Mouse (Mus musculus): ENCODE measurements around the gene Crebrf. TPM values are rescaled to one million over a fixed set of nuclear protein-coding genes. Genes with fewer than 3 reads are reported as not detected.
A peak's percentile ranks its signal among the peaks of the same experiment; 100 is the strongest.

Gene Crebrf
- polyA plus RNA-seq, 1 experiment from 2014 or later: 9.7 TPM

DNA sequence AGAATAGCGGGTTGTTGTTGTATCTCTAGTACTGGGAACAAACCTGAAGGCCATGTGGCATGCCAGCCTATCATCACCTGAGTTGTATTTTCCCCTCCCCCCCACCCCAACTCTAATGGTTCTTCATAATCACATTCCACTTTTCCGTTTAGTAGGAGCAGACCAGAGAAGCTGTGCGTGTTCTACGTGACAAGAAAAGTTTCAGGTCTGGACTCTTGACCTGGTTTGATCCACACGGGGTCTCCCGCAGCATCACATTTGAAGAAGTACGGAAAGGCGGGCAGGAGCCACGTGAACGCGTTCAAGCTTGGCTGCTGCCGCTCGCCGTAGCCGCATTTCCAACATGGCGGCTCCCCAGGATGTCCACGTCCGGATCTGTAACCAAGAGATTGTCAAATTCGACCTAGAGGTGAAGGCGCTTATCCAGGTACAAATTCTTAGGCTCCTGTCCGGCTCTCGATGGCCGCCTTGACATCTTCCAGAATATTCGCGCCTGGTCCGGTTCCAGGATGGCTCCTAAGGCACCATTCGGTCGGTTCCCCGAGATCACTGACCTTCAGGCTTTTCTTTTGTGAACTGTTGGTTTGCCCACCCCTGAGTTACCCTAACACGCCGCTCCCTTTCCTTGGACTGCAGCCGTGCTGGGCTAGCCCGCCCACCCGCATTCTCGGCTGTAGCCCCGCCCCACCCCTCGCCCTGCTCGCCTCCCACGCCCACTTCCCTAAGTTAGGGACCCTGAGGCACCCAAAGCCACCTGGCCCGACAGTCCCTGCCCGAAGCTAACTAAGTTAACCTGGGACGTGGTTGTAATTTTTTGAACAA lies 65.5 kb downstream of the Crebrf start, which contains the start of gene Bnip1:
TSS of gene Bnip1 (plus strand) at position 317 of the 822 bp plus-strand sequence.
- ATAC-seq: peak; percentile 85
- Histone ChIP-seq H3K4me3 (ENCODE audit: low read depth, low read length) (peak within 1 kb of the TSS; percentile 81), H3K27me3 (ENCODE audit: control insufficient read depth, insufficient read depth, low read depth, low read length) (no peaks in the 10 kb centered on the region), H3K9ac (ENCODE audit: low read depth, low read length) (peak within 1 kb of the TSS; percentile 80), H3K4me1 (ENCODE audit: control insufficient read depth, insufficient read depth, low read length) (peaks cover 10% of the 10 kb centered on the region), H3K9me3 (replicated peaks; ENCODE audit: control insufficient read depth, low read length, poor library complexity, severe bottlenecking) (no peaks in the 10 kb centered on the region), H3K27ac (ENCODE audit: low read length) (peak within 1 kb of the TSS; percentile 80), H3K4me2 (ENCODE audit: low read length) (peak within 1 kb of the TSS; percentile 92), H3K36me3 (ENCODE audit: control insufficient read depth, insufficient read depth, low read length) (peaks cover 14% of the 10 kb centered on the region; the same call in 1 of the 2 replicates)
- under 1% methylated on average over 42 of the region's 42 CpGs for WGBS

DNA sequence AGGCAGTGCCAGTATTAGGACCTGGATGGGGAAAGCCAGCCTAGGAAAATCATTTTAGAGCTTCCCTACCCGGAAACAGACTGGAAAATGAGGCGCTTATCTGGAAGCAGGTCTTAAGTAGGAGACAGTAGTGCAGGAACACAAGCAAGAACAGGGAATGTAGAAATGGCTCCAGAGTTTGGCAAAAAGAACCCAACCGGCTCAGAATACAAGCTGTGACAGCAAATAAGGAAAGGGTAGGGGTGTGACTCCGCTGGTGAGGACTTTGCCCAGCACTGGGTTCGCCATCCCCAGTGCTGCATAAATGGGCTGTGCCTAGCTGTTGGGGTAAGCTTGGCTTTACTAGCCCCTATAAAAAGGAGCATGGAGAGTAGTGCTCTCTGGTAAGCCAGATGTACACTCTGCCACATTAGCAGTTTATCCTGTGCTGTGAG lies 66.2 kb downstream of the Crebrf start:
- Histone ChIP-seq H3K9me3 (replicated peaks; ENCODE audit: control insufficient read depth, low read length, poor library complexity, severe bottlenecking) (no peaks in the 10 kb centered on the region), H3K27me3 (ENCODE audit: control insufficient read depth, insufficient read depth, low read depth, low read length) (no peaks in the 10 kb centered on the region), H3K4me2 (ENCODE audit: low read length) (peak overlapping the region; percentile 92), H3K36me3 (ENCODE audit: control insufficient read depth, insufficient read depth, low read length) (peaks cover 15% of the 10 kb centered on the region; the same call in 1 of the 2 replicates), H3K4me3 (ENCODE audit: low read depth, low read length) (peak overlapping the region; percentile 81), H3K9ac (ENCODE audit: low read depth, low read length) (peak overlapping the region; percentile 80), H3K27ac (ENCODE audit: low read length) (peak overlapping the region; percentile 80; the same call in 1 of the 2 replicates), H3K4me1 (ENCODE audit: control insufficient read depth, insufficient read depth, low read length) (peaks cover 10% of the 10 kb centered on the region)
- whole genome bisulfite sequencing: 26% methylated on average over 5 of the region's 5 CpGs
- no peak for ATAC-seq

- Histone ChIP-seq H3K9me3 (replicated peaks; ENCODE audit: control insufficient read depth, low read length, poor library complexity, severe bottlenecking) (no peaks in the 10 kb centered on the region), H3K36me3 (ENCODE audit: control insufficient read depth, insufficient read depth, low read length) (peaks cover 27% of the 10 kb centered on the region), H3K4me2 (ENCODE audit: low read length) (no peak overlapping the region), H3K27me3 (ENCODE audit: control insufficient read depth, insufficient read depth, low read depth, low read length) (no peaks in the 10 kb centered on the region), H3K27ac (ENCODE audit: low read length) (no peak overlapping the region), H3K4me3 (ENCODE audit: low read depth, low read length) (no peak overlapping the region), H3K9ac (ENCODE audit: low read depth, low read length) (no peak overlapping the region), H3K4me1 (ENCODE audit: control insufficient read depth, insufficient read depth, low read length) (peaks cover 10% of the 10 kb centered on the region)
- 95% methylated on average over 8 of the region's 8 CpGs for WGBS
- ATAC-seq: no peak
Measured at GRCm38 (mm10) chr17:26784525-26784924, 69.1 kb downstream of the Crebrf start.

GRCm38 (mm10) chr17:26786586-26786985 lies 71.1 kb downstream of the Crebrf start:
- Histone ChIP-seq H3K27me3 (ENCODE audit: control insufficient read depth, insufficient read depth, low read depth, low read length) (no peaks in the 10 kb centered on the region), H3K36me3 (ENCODE audit: control insufficient read depth, insufficient read depth, low read length) (peaks cover 41% of the 10 kb centered on the region), H3K4me2 (ENCODE audit: low read length) (no peak overlapping the region), H3K9me3 (replicated peaks; ENCODE audit: control insufficient read depth, low read length, poor library complexity, severe bottlenecking) (no peaks in the 10 kb centered on the region), H3K4me3 (ENCODE audit: low read depth, low read length) (no peak overlapping the region), H3K4me1 (ENCODE audit: control insufficient read depth, insufficient read depth, low read length) (peaks cover 6% of the 10 kb centered on the region), H3K27ac (ENCODE audit: low read length) (no peak overlapping the region), H3K9ac (ENCODE audit: low read depth, low read length) (no peak overlapping the region)
- 92% methylated on average over 7 of the region's 7 CpGs for WGBS
- ATAC-seq: no peak

GRCm38 (mm10) chr17:26788986-26789385 lies 73.5 kb downstream of the Crebrf start:
- Histone ChIP-seq H3K4me2 (ENCODE audit: low read length) (no peak overlapping the region), H3K27me3 (ENCODE audit: control insufficient read depth, insufficient read depth, low read depth, low read length) (no peaks in the 10 kb centered on the region), H3K4me1 (ENCODE audit: control insufficient read depth, insufficient read depth, low read length) (no peaks in the 10 kb centered on the region), H3K9ac (ENCODE audit: low read depth, low read length) (no peak overlapping the region), H3K4me3 (ENCODE audit: low read depth, low read length) (no peak overlapping the region), H3K27ac (ENCODE audit: low read length) (no peak overlapping the region), H3K36me3 (ENCODE audit: control insufficient read depth, insufficient read depth, low read length) (peaks cover 42% of the 10 kb centered on the region), H3K9me3 (replicated peaks; ENCODE audit: control insufficient read depth, low read length, poor library complexity, severe bottlenecking) (no peaks in the 10 kb centered on the region)
- 96% methylated on average over 8 of the region's 8 CpGs for WGBS
- no peak for ATAC-seq

DNA sequence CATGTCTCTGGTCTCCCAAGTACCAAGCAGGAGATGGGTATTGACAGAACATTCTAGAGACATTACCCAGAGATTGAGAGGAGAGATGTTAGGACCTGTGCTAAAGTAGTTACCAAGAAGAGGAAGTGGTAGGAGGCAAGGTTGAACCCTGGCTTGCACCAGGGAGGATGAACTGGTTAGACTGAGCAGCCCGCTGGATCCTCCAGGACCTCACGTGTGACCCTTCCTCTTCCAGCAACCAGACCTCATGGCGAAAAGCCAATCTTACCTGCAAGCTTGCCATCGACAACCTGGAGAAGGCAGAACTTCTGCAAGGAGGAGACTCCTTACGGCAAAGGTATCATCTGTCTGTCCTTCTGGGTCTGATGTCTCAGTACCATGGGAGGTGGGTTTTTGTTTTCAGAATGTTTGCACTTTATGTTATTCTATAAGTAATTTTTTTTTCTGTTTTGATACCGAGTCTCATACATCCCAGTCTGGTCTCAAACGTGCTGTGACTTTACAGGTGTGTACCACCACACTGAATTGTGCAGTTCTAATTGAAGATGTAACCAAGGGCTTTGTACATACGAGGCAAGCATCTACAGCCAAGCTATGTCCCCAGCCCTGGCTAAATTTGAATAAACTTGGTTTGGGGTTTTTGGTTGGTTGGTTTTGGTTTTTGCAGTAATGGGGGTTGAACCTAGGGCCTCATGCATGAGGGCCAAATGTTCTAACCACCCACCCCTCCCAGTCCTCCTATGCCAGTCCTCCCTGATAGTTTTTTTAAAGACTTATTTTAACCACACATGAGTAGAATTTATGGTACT lies 74.2 kb downstream of the Crebrf start:
- Histone ChIP-seq H3K4me3 (ENCODE audit: low read depth, low read length) (no peak overlapping the region), H3K27me3 (ENCODE audit: control insufficient read depth, insufficient read depth, low read depth, low read length) (no peaks in the 10 kb centered on the region), H3K9me3 (replicated peaks; ENCODE audit: control insufficient read depth, low read length, poor library complexity, severe bottlenecking) (no peaks in the 10 kb centered on the region), H3K36me3 (ENCODE audit: control insufficient read depth, insufficient read depth, low read length) (peaks cover 37% of the 10 kb centered on the region), H3K4me2 (ENCODE audit: low read length) (no peak overlapping the region), H3K27ac (ENCODE audit: low read length) (no peak overlapping the region), H3K9ac (ENCODE audit: low read depth, low read length) (no peak overlapping the region), H3K4me1 (ENCODE audit: control insufficient read depth, insufficient read depth, low read length) (no peaks in the 10 kb centered on the region)
- ATAC-seq: no peak
- WGBS: 94% methylated on average over 8 of the region's 8 CpGs

GRCm38 (mm10) chr17:26790269-26791214 lies 75.1 kb downstream of the Crebrf start:
- Histone ChIP-seq H3K4me3 (ENCODE audit: low read depth, low read length) (no peak overlapping the region), H3K4me2 (ENCODE audit: low read length) (no peak overlapping the region), H3K9me3 (replicated peaks; ENCODE audit: control insufficient read depth, low read length, poor library complexity, severe bottlenecking) (no peaks in the 10 kb centered on the region), H3K36me3 (ENCODE audit: control insufficient read depth, insufficient read depth, low read length) (peaks cover 33% of the 10 kb centered on the region), H3K9ac (ENCODE audit: low read depth, low read length) (no peak overlapping the region), H3K27me3 (ENCODE audit: control insufficient read depth, insufficient read depth, low read depth, low read length) (no peaks in the 10 kb centered on the region), H3K27ac (ENCODE audit: low read length) (no peak overlapping the region), H3K4me1 (ENCODE audit: control insufficient read depth, insufficient read depth, low read length) (no peaks in the 10 kb centered on the region)
- no peak for ATAC-seq
- 89% methylated on average over 11 of the region's 11 CpGs for WGBS

DNA sequence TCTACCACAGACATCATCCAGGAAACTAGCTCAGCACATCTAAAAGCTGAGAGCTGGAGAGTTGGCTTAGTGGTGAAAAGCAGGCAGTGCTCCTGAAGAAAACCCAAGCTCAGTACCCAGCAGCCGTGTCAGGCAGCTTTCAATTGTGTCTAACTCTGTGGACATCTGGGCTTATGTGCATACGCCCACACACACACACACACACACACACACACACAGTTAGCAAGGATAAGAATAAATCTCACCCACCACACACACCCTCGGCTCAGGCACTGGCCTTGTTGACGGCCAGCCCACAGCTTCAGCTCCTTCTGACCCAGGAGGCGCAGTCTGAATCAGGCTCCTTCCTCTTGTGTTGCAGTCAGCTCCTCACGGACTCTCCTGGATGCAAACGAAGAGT lies 76.1 kb downstream of the Crebrf start:
- Histone ChIP-seq H3K27ac (ENCODE audit: low read length) (no peak overlapping the region), H3K4me1 (ENCODE audit: control insufficient read depth, insufficient read depth, low read length) (no peaks in the 10 kb centered on the region), H3K4me3 (ENCODE audit: low read depth, low read length) (no peak overlapping the region), H3K9me3 (replicated peaks; ENCODE audit: control insufficient read depth, low read length, poor library complexity, severe bottlenecking) (no peaks in the 10 kb centered on the region), H3K27me3 (ENCODE audit: control insufficient read depth, insufficient read depth, low read depth, low read length) (no peaks in the 10 kb centered on the region), H3K4me2 (ENCODE audit: low read length) (no peak overlapping the region), H3K9ac (ENCODE audit: low read depth, low read length) (no peak overlapping the region), H3K36me3 (ENCODE audit: control insufficient read depth, insufficient read depth, low read length) (peaks cover 33% of the 10 kb centered on the region)
- ATAC-seq: no peak
- 91% methylated on average over 7 of the region's 7 CpGs for WGBS

Measured in midbrain, embryonic 16.5 days (tissue).